Mouse (Mus musculus): ENCODE data around the gene Wscd2. TPM values are rescaled to one million over a fixed set of nuclear protein-coding genes. Genes with fewer than 3 reads are reported as not detected.
"Not testable (repeated sequence)": the region's sequence is repeated elsewhere in the genome, so short reads cannot be mapped to it uniquely, and the experiment has no call there.

Gene Wscd2
- polyA plus RNA-seq, 1 experiment from 2014 or later: 5.6 TPM

DNA sequence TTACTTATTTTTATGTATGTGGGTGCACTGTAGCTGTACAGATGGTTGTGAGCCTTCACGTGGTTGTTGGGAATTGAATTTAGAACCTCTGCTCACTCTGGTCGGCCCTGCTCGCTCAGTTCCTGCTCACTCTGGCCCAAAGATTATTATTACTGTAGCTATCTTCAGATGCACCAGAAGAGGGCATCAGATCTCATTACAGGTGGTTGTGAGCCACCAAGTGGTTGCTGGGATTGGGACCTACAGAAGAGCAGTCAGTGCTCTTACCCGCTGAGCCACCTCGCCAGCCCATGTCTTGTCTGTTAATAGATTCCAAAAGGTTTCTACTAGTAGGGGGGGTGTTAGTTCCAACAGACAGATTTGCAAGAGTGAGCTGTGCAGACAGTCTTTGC is 96.3 kb downstream of the Wscd2 start:
- not testable (repeated sequence) for ATAC-seq (ENCODE audit: borderline replicate concordance, extremely low read depth, low FRiP score, low TSS enrichment); H3K4me1 ChIP-seq; H3K9ac ChIP-seq; H3K27me3 ChIP-seq; H3K4me2 ChIP-seq; H3K27ac ChIP-seq; H3K36me3 ChIP-seq; H3K9me3 ChIP-seq; H3K4me3 ChIP-seq
- WGBS: 50% methylated on average over 5 of the region's 5 CpGs

DNA sequence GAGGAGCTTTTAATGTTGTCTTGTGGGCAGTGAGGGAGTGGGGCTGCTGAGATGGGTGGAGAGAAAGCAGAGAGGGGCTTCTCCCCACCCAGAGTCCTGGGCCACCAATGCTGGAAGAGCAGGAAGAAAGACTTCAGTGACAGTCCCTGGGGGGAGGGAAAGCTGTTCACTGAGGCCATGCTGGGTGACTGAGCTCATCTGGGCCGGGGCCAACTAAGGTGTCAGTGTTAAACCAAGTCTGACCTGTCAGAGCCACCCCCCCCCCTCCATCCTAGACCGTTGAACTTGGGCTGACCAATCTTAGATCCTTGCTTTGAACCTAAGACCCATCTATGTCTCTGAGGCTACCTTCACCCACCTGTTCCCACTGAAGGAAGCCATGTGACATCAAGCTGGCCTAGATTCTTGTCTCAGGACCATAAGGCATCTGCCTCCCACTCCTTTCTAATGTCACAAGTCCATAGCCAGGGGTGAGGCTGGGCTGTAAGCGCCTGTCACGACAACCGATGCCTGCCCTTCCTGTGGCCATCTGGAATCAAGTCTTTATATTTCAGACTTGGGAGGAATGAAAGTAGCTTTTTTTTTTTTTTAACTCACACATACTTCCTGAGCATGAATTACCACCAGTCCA is 100.0 kb downstream of the Wscd2 start:
- ATAC-seq (ENCODE audit: borderline replicate concordance, extremely low read depth, low FRiP score, low TSS enrichment): no peak
- 54% methylated on average over 5 of the region's 5 CpGs for WGBS
- no peak overlapping the region for H3K9ac ChIP-seq

DNA sequence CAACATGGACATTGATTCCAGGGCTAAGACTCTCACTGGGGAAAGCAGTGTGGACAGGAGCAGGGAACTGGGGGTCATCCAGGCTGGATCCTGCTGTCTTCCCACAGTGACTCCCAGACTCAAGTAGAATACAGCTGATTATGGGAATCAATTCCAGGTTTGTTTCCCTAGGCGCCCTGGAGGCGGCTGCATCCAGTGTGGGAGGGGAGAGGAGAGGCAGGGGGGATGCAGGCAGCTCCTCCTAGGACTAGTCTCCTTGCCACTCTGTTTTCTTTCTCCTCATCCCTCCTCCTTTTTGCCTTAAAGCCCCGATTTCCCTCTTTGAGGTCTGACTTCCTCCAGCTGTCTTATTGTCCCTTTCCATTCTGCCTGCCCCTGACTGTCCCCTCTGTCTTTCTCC is 101.0 kb downstream of the Wscd2 start:
- Histone ChIP-seq H3K4me1 (0 out of 2 replicates have a peak, but pooled peaks cover 9% of the 10 kb centered on the region), H3K9me3 (no peaks in the 10 kb centered on the region), H3K4me2 (no peak overlapping the region), H3K9ac (no peak overlapping the region), H3K27me3 (no peaks in the 10 kb centered on the region), H3K27ac (no peak overlapping the region), H3K4me3 (no peak overlapping the region), H3K36me3 (no peaks in the 10 kb centered on the region)
- 13% methylated on average over 3 of the region's 3 CpGs for WGBS
- no peak for ATAC-seq (ENCODE audit: borderline replicate concordance, extremely low read depth, low FRiP score, low TSS enrichment)

More for the DNA sequence above, 100.0 kb downstream of the Wscd2 start:
- Histone ChIP-seq H3K36me3 (no peaks in the 10 kb centered on the region), H3K27ac (no peak overlapping the region), H3K4me2 (no peak overlapping the region), H3K4me1 (0 out of 2 replicates have a peak, but pooled peaks cover 9% of the 10 kb centered on the region), H3K9me3 (no peaks in the 10 kb centered on the region), H3K4me3 (no peak overlapping the region), H3K27me3 (no peaks in the 10 kb centered on the region)

DNA sequence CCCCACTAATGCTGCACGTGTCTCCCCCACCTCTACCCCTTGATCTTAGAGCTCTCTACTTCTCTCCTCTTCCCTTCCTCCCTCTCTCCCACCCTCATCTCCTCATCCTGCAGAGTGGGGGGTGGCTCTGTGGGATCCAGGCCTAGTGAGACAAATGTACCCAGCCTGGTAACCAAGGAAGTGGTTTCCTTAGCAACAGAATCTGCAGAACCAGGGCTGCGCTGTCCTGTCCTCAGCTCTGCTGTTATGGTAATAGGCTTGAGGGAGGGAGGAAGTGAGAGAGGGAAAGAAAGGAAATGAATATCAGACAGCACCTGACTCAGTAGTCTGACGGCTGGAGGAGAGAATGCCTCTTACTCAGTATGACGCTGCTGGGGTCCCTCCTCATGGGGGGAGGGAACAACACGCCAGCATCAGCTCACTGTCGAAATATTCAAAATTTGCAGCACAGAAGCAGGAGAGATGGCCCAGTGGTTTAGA is 101.7 kb downstream of the Wscd2 start:
- Histone ChIP-seq H3K4me2 (no peak overlapping the region), H3K27me3 (no peaks in the 10 kb centered on the region), H3K9me3 (no peaks in the 10 kb centered on the region), H3K4me1 (0 out of 2 replicates have a peak, but pooled peaks cover 9% of the 10 kb centered on the region), H3K36me3 (no peaks in the 10 kb centered on the region), H3K4me3 (no peak overlapping the region), H3K9ac (no peak overlapping the region), H3K27ac (no peak overlapping the region)
- whole genome bisulfite sequencing: 23% methylated on average over 6 of the region's 6 CpGs
- no peak for ATAC-seq (ENCODE audit: borderline replicate concordance, extremely low read depth, low FRiP score, low TSS enrichment)

GRCm38 (mm10) chr5:113593911-113594705 is 104.0 kb downstream of the Wscd2 start:
- no peak overlapping the region for H3K4me2 ChIP-seq
- no peaks in the 10 kb centered on the region for H3K9me3 ChIP-seq
- no peak overlapping the region for H3K27ac ChIP-seq
- no peaks in the 10 kb centered on the region for H3K36me3 ChIP-seq
- no peak overlapping the region for H3K4me3 ChIP-seq
- H3K27me3 ChIP-seq: no peaks in the 10 kb centered on the region
- WGBS: 78% methylated on average over 6 of the region's 6 CpGs
- ATAC-seq (ENCODE audit: borderline replicate concordance, extremely low read depth, low FRiP score, low TSS enrichment): no peak
- H3K4me1 ChIP-seq: 0 out of 2 replicates have a peak, but pooled peaks cover 3% of the 10 kb centered on the region
- no peak overlapping the region for H3K9ac ChIP-seq

GRCm38 (mm10) chr5:113596252-113596651 is 106.1 kb downstream of the Wscd2 start:
- no peak for ATAC-seq (ENCODE audit: borderline replicate concordance, extremely low read depth, low FRiP score, low TSS enrichment)
- Histone ChIP-seq H3K9ac (no peak overlapping the region), H3K9me3 (no peaks in the 10 kb centered on the region), H3K36me3 (no peaks in the 10 kb centered on the region), H3K4me2 (no peak overlapping the region), H3K27ac (no peak overlapping the region), H3K4me3 (no peak overlapping the region), H3K4me1 (no peaks in the 10 kb centered on the region), H3K27me3 (no peaks in the 10 kb centered on the region)
- WGBS: 78% methylated on average over 9 of the region's 9 CpGs

DNA sequence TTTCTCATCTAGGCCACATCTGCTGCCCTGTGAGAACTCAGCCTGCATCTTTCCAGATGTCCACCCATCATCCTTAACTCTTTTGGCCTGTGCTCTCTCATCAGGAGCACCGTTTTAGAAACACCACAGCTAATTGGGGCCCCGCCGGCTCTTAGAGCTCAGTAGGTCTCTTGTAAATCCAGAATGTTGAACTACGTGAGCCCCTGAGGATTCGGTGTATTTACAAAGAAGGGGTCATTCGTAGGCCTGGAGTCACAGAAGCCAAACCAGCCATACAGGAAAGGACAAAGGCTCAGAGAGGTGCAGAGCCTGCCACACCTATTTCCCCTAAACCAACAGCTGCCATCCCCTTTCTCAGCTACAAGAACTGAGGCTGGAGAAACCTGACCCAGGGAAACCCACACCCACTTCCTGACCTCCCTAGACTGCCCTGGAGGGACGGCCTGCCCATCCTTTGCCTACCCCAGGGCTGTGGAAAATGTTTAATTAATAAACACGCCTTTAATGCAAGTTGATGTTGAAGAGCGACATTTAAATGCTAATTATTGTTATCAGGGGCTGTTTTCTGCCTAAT is 106.7 kb downstream of the Wscd2 start:
- Histone ChIP-seq H3K4me3 (no peak overlapping the region), H3K27me3 (no peaks in the 10 kb centered on the region), H3K9ac (no peak overlapping the region), H3K36me3 (no peaks in the 10 kb centered on the region), H3K27ac (no peak overlapping the region), H3K4me2 (no peak overlapping the region), H3K9me3 (no peaks in the 10 kb centered on the region), H3K4me1 (no peaks in the 10 kb centered on the region)
- no peak for ATAC-seq (ENCODE audit: borderline replicate concordance, extremely low read depth, low FRiP score, low TSS enrichment)
- 60% methylated on average over 9 of the region's 9 CpGs for WGBS

DNA sequence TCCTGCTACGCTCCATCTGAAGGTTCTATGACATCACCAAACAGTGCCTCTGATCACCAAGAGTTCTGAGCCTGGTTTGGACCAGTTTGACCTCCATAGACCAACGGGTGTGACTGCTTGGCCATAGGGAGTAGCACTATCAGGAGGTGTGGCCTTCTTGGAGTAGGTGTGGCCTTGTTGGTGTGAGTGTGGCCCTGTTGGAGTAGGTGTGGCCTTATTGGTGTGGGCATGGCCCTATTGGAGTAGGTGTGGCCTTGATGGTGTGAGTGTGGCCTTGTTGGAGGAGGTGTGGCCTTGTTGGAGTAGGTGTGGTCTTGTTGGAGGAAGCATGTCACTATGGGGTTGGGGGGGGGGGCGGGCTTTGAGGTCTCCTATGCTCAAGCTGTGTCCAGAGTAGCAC is 110.0 kb downstream of the Wscd2 start:
- peaks cover 2% of the 10 kb centered on the region; the same call in 1 of the 2 replicates for H3K4me1 ChIP-seq
- no peak overlapping the region for H3K4me3 ChIP-seq
- no peak for ATAC-seq (ENCODE audit: borderline replicate concordance, extremely low read depth, low FRiP score, low TSS enrichment)
- H3K9ac ChIP-seq: no peak overlapping the region
- no peaks in the 10 kb centered on the region for H3K9me3 ChIP-seq
- no peaks in the 10 kb centered on the region for H3K36me3 ChIP-seq
- WGBS: 64% methylated on average over 3 of the region's 3 CpGs
- no peak overlapping the region for H3K27ac ChIP-seq
- no peak overlapping the region for H3K4me2 ChIP-seq
- H3K27me3 ChIP-seq: no peaks in the 10 kb centered on the region

- H3K4me3 ChIP-seq: no peak overlapping the region
- no peak overlapping the region for H3K9ac ChIP-seq
- H3K27ac ChIP-seq: no peak overlapping the region
- H3K36me3 ChIP-seq: no peaks in the 10 kb centered on the region
- peaks cover 5% of the 10 kb centered on the region; the same call in 1 of the 2 replicates for H3K4me1 ChIP-seq
- WGBS: 85% methylated on average over 4 of the region's 4 CpGs
- no peak overlapping the region for H3K4me2 ChIP-seq
- no peaks in the 10 kb centered on the region for H3K9me3 ChIP-seq
- H3K27me3 ChIP-seq: no peaks in the 10 kb centered on the region
- no peak for ATAC-seq (ENCODE audit: borderline replicate concordance, extremely low read depth, low FRiP score, low TSS enrichment)
These were observed 110.7 kb downstream of the Wscd2 start for GRCm38 (mm10) chr5:113600803-113601202.

DNA sequence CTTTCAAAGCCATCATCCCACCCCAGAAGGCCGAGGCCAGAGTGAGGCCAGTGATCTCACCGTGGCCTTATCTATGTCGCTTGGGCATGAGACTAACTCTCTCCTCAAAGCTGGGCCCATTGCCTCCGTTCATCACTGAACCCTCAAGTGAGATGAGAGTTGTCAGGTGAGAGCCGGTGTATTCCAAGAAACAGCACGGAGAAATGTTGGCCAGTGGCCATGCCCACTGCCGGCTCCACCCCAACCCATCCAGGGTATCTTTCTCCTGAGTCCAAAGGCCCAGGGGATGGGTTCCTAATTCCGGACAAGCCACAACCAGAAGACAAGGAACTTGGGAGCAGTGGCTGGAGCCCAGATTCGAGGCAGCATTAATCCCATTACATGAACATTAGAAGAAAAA is 113.3 kb downstream of the Wscd2 start:
- H3K4me2 ChIP-seq: no peak overlapping the region

DNA sequence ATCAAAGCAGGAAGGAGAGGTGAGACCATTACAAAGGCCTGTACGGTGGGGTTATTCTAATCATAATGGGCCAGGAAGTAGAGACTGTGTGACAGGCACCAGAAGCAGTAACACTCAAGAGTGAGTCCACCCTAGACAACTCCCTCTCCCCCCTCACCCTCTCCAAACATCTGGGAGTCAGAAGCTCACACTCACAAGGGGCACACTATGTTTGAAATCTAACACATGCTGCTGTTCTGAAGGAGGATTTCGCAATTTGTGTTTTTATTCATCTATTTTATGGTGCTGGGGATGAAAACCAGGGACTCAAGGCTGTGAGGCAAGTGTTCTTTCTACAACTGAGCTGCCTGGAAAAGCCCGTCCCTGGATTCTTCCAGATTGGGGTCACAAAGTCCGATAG is 114.6 kb downstream of the Wscd2 start:
- H3K36me3 ChIP-seq: no peaks in the 10 kb centered on the region
- no peak overlapping the region for H3K4me2 ChIP-seq
- no peak overlapping the region for H3K9ac ChIP-seq
- no peak overlapping the region for H3K4me3 ChIP-seq
- H3K9me3 ChIP-seq: no peaks in the 10 kb centered on the region
- ATAC-seq (ENCODE audit: borderline replicate concordance, extremely low read depth, low FRiP score, low TSS enrichment): peak; percentile 58
- H3K27me3 ChIP-seq: no peaks in the 10 kb centered on the region
- WGBS: 39% methylated on average over 4 of the region's 4 CpGs
- 0 out of 2 replicates have a peak overlapping the region, but pooled peaks have one; percentile 45 for H3K27ac ChIP-seq
- peaks cover 35% of the 10 kb centered on the region for H3K4me1 ChIP-seq

More for the DNA sequence above, 113.3 kb downstream of the Wscd2 start:
- no peak for ATAC-seq (ENCODE audit: borderline replicate concordance, extremely low read depth, low FRiP score, low TSS enrichment)
- no peaks in the 10 kb centered on the region for H3K9me3 ChIP-seq
- H3K27ac ChIP-seq: no peak overlapping the region
- no peaks in the 10 kb centered on the region for H3K27me3 ChIP-seq
- H3K36me3 ChIP-seq: no peaks in the 10 kb centered on the region
- 73% methylated on average over 9 of the region's 9 CpGs for WGBS
- H3K4me1 ChIP-seq: peaks cover 25% of the 10 kb centered on the region
- H3K4me3 ChIP-seq: no peak overlapping the region
- H3K9ac ChIP-seq: no peak overlapping the region

DNA sequence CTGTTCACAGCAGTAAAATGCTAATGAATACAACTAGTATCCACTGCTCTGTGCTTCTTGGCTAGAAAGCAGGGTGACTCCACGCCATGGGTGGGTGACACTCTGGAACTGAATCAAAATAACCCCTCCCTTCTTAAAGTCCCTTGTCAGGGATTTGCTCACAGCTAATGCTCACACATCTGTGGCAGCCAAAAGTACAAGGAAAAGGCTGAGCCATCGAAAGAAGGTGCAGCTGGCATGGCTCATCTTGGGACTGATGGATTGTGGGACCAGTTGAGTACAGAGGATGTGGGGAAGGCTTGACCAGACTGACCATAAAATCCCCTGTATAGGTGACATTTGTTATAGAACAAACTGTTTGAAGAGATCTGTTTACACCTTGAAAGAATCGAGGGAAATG is 116.0 kb downstream of the Wscd2 start:
- WGBS: 33% methylated on average over 3 of the region's 3 CpGs
- no peaks in the 10 kb centered on the region for H3K27me3 ChIP-seq
- H3K4me2 ChIP-seq: no peak overlapping the region
- H3K4me1 ChIP-seq: peaks cover 47% of the 10 kb centered on the region
- no peaks in the 10 kb centered on the region for H3K36me3 ChIP-seq
- no peak overlapping the region; the same call in 1 of the 2 replicates for H3K27ac ChIP-seq
- no peaks in the 10 kb centered on the region for H3K9me3 ChIP-seq
- no peak overlapping the region for H3K4me3 ChIP-seq
- H3K9ac ChIP-seq: no peak overlapping the region
- ATAC-seq (ENCODE audit: borderline replicate concordance, extremely low read depth, low FRiP score, low TSS enrichment): no peak

Measured in lung, embryonic 15.5 days (tissue).